24 mouse cellular contexts compared by ENCODE assay signal in genomic region chr3:85722581-85722980, GRCm38 (mm10).
A peak's percentile ranks its signal among the peaks of the same experiment; 100 is the strongest.
DNase-seq lines count a peak whose midpoint lies in the region; ATAC-seq and TF ChIP-seq lines count a peak whose summit lies in the region.
"Had no signal": no experiment of that assay in that cellular context is flagged by ENCODE, and none has a peak within 500 bp of the region (broad histone marks: within the 10 kb centered on the region; RNA-seq: fewer than 3 reads in every experiment).

No protein-coding gene starts in this region.

- H3K27ac ChIP-seq in embryonic facial prominence, embryonic 14.5 days (replicated peaks; ENCODE audit: low read depth, low read length), result no peak overlapping the region
- no peak overlapping the region for H3K27ac ChIP-seq in embryonic facial prominence, embryonic 10.5 days (replicated peaks)
- no peak overlapping the region for H3K27ac ChIP-seq in lung, postnatal 0 days (ENCODE audit: low read length)
- H3K27ac ChIP-seq in gastrocnemius, adult 2 months, result no peak overlapping the region
- H3K27ac ChIP-seq: hindbrain, embryonic 10.5 days; hindbrain, embryonic 15.5 days; neural tube, embryonic 15.5 days; stomach, embryonic 15.5 days had no signal

- ATAC-seq in embryonic facial prominence, embryonic 14.5 days (ENCODE audit: low read depth), result peak; percentile 37; the same call in 1 of the 2 replicates
- no peak; the same call in 1 of the 2 replicates for ATAC-seq in lung, postnatal 0 days
- ATAC-seq: activated CD4-positive, CD25-positive, alpha-beta regulatory T cell, adult 4 months; forebrain, embryonic 14.5 days; inflammation-experienced regulatory T-cells, adult 6 months had no signal

- WGBS in embryonic facial prominence, embryonic 14.5 days, result 80% methylated on average over 6 of the region's 6 CpGs
- 86% methylated on average over 6 of the region's 6 CpGs for WGBS in embryonic facial prominence, embryonic 10.5 days
- WGBS in lung, postnatal 0 days, result 73% methylated on average over 6 of the region's 6 CpGs

- no peaks in the 10 kb centered on the region for H3K9me3 ChIP-seq in embryonic facial prominence, embryonic 14.5 days (ENCODE audit: control insufficient read depth, low read length)
- no peaks in the 10 kb centered on the region for H3K9me3 ChIP-seq in embryonic facial prominence, embryonic 10.5 days
- no peaks in the 10 kb centered on the region for H3K9me3 ChIP-seq in lung, postnatal 0 days (ENCODE audit: low read length)
- H3K9me3 ChIP-seq: heart, embryonic 12.5 days; hindbrain, embryonic 10.5 days; hindbrain, embryonic 15.5 days; neural tube, embryonic 15.5 days; stomach, embryonic 15.5 days had no signal

- TF ChIP-seq EP300 in lung, postnatal 0 days (IDR thresholded peaks at IDR 0.05), result no peak

- TF ChIP-seq CTCF in lung, postnatal 0 days (IDR thresholded peaks at IDR 0.05), result no peak
- TF ChIP-seq CTCF in gastrocnemius, adult 2 months (IDR thresholded peaks at IDR 0.05), result no peak

- intact Hi-C loops in gastrocnemius, adult 2 months (cut with DNase I), result no loop called here

- no peak overlapping the region for H3K4me3 ChIP-seq in embryonic facial prominence, embryonic 14.5 days (ENCODE audit: low read depth, low read length)
- no peak overlapping the region for H3K4me3 ChIP-seq in embryonic facial prominence, embryonic 10.5 days
- H3K4me3 ChIP-seq in lung, postnatal 0 days (ENCODE audit: low read depth, low read length), result no peak overlapping the region
- H3K4me3 ChIP-seq in gastrocnemius, adult 2 months, result no peak overlapping the region
- H3K4me3 ChIP-seq: heart, embryonic 12.5 days; hindbrain, embryonic 10.5 days; hindbrain, embryonic 15.5 days; neural tube, embryonic 15.5 days; stomach, embryonic 15.5 days had no signal

- no peak overlapping the region for H3K9ac ChIP-seq in embryonic facial prominence, embryonic 14.5 days (ENCODE audit: low read depth, low read length)
- no peak overlapping the region for H3K9ac ChIP-seq in lung, postnatal 0 days (replicated peaks; ENCODE audit: low read depth)
- H3K9ac ChIP-seq: heart, embryonic 12.5 days; hindbrain, embryonic 15.5 days; neural tube, embryonic 15.5 days; stomach, embryonic 15.5 days had no signal

- no peaks in the 10 kb centered on the region for H3K27me3 ChIP-seq in embryonic facial prominence, embryonic 14.5 days (replicated peaks; ENCODE audit: control insufficient read depth, insufficient read depth, low read length)
- no peaks in the 10 kb centered on the region for H3K27me3 ChIP-seq in embryonic facial prominence, embryonic 10.5 days (replicated peaks; ENCODE audit: low read depth, poor library complexity, severe bottlenecking)
- no peaks in the 10 kb centered on the region for H3K27me3 ChIP-seq in lung, postnatal 0 days (replicated peaks; ENCODE audit: insufficient read depth, low read length)
- H3K27me3 ChIP-seq: heart, embryonic 12.5 days; hindbrain, embryonic 15.5 days; neural tube, embryonic 15.5 days; stomach, embryonic 15.5 days had no signal

- no peaks in the 10 kb centered on the region for H3K4me1 ChIP-seq in embryonic facial prominence, embryonic 14.5 days (ENCODE audit: control insufficient read depth, insufficient read depth, low read length)
- 0 out of 2 replicates have a peak, but pooled peaks cover 3% of the 10 kb centered on the region for H3K4me1 ChIP-seq in embryonic facial prominence, embryonic 10.5 days
- no peaks in the 10 kb centered on the region for H3K4me1 ChIP-seq in lung, postnatal 0 days (ENCODE audit: insufficient read depth, low read depth, low read length)
- H3K4me1 ChIP-seq: heart, embryonic 12.5 days; hindbrain, embryonic 10.5 days; hindbrain, embryonic 15.5 days; neural tube, embryonic 15.5 days; stomach, embryonic 15.5 days had no signal

- peak; percentile 52 for DNase-seq in embryonic facial prominence, embryonic 14.5 days (ENCODE audit: low spot score)
- no peak for DNase-seq in embryonic facial prominence, embryonic 10.5 days (ENCODE audit: low spot score)
- peak; percentile 40 for DNase-seq in lung, postnatal 0 days (ENCODE audit: low spot score)
- DNase-seq in lung, postnatal 4 days, result no peak
- peak; percentile 55 for DNase-seq in NIH3T3 (ENCODE audit: low read depth)
- no peak for DNase-seq in gastrocnemius, adult 2 months
- no peak for DNase-seq in ovary, postnatal 14 days (ENCODE audit: low spot score)
- DNase-seq: cerebellum, adult 18-20 months; cerebellum, postnatal 25 days; gastrocnemius, postnatal 25 days; heart, adult 18-20 months; kidney, adult 11 months; kidney, postnatal 14 days; midbrain, embryonic 14.5 days; right cerebral cortex, postnatal 25 days; thymus, postnatal 36 days had no signal

- no peaks in the 10 kb centered on the region for H3K36me3 ChIP-seq in embryonic facial prominence, embryonic 14.5 days (ENCODE audit: control insufficient read depth, insufficient read depth, low read length)
- H3K36me3 ChIP-seq in embryonic facial prominence, embryonic 10.5 days (replicated peaks), result no peaks in the 10 kb centered on the region
- no peaks in the 10 kb centered on the region for H3K36me3 ChIP-seq in lung, postnatal 0 days (ENCODE audit: insufficient read depth, low read length)
- H3K36me3 ChIP-seq: heart, embryonic 12.5 days; hindbrain, embryonic 10.5 days; hindbrain, embryonic 15.5 days; neural tube, embryonic 15.5 days; stomach, embryonic 15.5 days had no signal

- H3K4me2 ChIP-seq in embryonic facial prominence, embryonic 14.5 days (ENCODE audit: low read depth, low read length), result no peak overlapping the region
- H3K4me2 ChIP-seq in lung, postnatal 0 days (replicated peaks; ENCODE audit: low read depth, low read length), result no peak overlapping the region
- H3K4me2 ChIP-seq: heart, embryonic 12.5 days; hindbrain, embryonic 15.5 days; neural tube, embryonic 15.5 days; stomach, embryonic 15.5 days had no signal

Comparison
In these comparisons a context has a peak if more than half of its experiments do, and no peak if none do; other contexts are left out.
1. DNase-seq: peak in embryonic facial prominence, embryonic 14.5 days (single experiment), lung, postnatal 0 days (single experiment) and NIH3T3 (single experiment); none in embryonic facial prominence, embryonic 10.5 days (single experiment), lung, postnatal 4 days (0 of 2), gastrocnemius, adult 2 months (single experiment) and ovary, postnatal 14 days (single experiment).